Mouse (Mus musculus) cerebellum, adult 9-10 months (tissue): ENCODE data around the gene Lemd1.
A peak's percentile ranks its signal among the peaks of the same experiment; 100 is the strongest.

ENCODE experiments used
- DNase-seq: peaks from one replicate; pipeline ENCODE4 v3.0.0; 2022

Lemd1 gene

DNA sequence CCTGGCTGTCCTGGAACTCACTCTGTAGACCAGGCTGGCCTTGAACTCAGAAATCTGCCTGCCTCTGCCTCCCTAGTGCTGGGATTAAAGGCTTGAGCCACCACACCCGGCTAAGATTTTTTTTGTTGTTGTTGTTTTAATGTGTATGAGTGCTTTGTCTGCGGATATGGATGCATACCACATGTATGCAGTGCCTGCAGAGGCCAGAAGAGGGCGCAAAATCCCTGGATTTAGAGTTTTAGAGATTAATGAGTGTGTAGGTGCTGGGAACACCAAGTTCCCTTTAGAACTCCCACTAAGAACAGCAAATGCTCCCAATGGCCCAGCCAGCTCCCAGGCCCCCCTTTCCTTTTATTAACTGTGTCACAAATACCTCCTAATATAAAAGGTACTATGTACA lies 25.4 kb upstream of the Lemd1 start:
- no peak for DNase-seq

DNA sequence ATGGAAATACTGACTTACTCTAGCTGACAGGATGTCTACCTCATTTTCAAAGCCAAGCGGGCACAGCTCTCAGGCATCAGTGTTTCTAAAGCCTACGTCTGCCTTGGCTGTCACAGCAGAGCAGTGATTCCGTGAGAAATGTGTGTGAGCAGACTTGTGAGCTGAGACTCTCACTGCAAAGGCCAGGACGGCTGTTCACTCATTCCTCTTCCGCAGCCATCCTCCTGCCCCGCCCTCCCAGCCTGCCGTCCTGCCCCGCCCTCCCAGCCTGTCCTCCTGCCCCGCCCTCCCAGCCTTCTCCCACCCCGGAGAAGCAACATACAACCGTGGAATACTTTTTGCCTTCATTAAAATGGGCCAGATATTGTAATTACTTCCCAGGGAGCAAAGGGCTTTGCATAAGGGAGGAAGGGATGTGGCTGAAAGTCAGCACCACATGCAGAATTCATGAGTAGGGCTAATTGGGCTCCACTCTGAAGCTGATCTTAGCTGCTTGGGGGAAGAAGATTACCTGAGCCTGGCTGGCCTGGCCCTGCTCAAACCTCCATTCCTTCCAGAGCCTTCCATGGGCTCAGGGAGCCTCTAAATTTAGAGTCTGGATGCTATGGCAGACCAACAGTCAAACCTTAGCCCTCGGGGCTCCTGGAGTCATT lies 23.0 kb upstream of the Lemd1 start:
- DNase-seq = no peak

DNA sequence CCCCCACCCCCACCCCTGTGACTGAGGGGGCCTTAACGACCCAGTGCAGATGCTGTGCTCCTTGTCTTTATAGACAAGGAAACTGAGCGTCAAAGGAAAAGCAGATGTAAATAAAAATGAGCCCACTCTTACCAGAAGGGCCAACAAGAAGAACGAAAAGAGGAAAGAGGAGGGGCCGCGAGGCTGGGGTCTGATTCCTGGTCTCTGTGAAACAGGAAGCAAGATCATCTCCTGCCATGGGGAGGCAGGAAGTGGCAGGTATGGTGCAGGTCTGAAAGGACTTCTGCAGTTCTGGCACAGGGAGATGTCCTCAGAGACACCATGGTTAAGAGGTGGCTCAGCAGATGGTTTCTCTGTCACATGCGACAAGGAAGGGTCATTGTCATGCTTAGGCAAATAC lies 20.5 kb upstream of the Lemd1 start:
- no peak for DNase-seq

GRCm38 (mm10) chr1:132171619-132172018 lies 19.6 kb upstream of the Lemd1 start:
- DNase-seq = no peak

DNA sequence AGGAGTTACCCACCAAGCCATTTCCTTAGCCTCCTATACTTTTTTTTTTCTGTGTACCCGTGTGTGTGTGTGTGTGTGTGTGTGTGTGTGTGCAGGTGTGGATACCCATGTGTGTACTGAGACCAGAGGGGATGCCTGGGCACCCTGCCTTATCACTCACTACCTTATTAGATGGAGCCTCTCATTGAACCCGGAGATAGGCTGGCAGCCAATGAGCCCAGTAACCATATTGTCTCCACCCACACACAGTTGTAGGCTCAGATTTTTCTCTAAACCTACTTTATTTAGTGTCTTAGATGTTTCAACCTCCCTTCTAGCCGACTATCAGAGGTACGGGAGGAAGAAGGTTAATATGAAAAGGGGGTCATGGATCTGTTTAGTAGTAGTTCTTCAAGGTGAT lies 4.9 kb upstream of the Lemd1 start:
- no peak for DNase-seq

GRCm38 (mm10) chr1:132188442-132189066 lies 2.7 kb upstream of the Lemd1 start:
- no peak for DNase-seq

GRCm38 (mm10) chr1:132189231-132189630 lies 2.0 kb upstream of the Lemd1 start:
- no peak for DNase-seq

- DNase-seq = no peak
These were observed 1.2 kb upstream of the Lemd1 start for GRCm38 (mm10) chr1:132190040-132190513.

- no peak for DNase-seq
These were observed 574 bp upstream of the Lemd1 start for GRCm38 (mm10) chr1:132190621-132191092.

DNA sequence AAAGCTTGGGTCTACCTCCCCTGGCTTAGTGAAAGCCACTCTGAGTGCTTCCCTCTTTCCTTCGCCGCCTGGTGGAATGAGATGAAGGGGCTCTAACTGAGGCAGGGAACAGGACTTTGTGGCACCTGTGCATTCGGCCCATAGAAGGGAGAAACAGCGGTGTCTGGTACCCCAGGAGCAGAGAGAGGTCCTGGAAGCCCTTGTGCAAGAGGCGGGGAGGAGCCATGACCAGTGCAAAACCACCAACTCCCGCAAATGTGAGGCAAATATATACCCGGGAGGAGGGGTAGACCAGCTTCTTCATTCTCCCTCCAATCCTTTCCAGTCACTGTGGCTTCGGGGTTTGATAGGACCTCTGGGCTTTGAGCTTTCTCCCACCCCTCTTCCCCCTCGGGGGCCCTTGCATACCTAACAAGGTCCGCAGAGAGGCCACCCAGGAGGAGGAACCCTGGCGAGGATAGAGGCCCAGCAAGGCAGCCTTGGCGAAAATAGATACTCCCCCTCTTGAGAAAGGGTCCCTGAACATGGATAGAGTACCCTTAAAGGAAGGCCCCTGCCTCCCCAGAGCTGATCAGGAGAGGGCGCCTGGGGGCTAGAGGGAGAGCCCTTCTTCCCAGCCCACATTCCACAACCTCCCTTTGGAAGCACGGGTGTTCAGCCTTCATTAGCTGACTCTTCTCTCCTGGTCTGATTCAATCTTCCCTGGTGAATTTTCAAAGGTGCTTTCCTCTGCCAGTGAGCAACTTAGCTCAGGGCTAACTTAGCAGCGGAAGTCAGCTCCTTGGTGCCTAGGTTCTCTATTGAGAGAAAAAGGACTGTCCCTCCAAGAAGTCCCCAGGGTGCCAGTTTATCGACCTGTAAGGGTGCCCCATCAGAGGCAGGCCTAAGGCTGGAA lies 802 bp downstream of the Lemd1 start:
- DNase-seq = no peak

- DNase-seq = no peak
These were observed 2.6 kb downstream of the Lemd1 start for GRCm38 (mm10) chr1:132193806-132194205.

- no peak for DNase-seq
These were observed 3.4 kb downstream of the Lemd1 start for GRCm38 (mm10) chr1:132194624-132195023.

DNA sequence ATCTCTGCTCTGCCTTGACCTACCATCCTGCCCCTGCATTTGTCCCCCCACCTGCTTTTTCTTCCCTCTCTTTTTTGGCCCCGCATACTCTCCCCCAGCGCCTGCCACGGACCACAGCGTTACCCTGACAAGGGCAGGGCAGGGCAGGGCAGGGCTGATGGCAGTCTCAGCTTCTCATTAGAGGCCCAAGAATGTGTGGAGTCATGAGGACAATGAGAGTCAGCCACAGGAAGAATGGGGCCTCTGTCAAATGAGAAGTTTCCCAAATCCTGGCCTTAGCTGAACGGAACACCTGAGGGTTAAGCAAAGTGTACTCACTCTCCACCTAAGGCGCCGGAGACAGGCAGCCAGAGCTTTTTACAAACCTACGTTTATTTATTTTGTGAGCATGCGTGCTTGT lies 3.9 kb downstream of the Lemd1 start:
- DNase-seq = no peak

DNA sequence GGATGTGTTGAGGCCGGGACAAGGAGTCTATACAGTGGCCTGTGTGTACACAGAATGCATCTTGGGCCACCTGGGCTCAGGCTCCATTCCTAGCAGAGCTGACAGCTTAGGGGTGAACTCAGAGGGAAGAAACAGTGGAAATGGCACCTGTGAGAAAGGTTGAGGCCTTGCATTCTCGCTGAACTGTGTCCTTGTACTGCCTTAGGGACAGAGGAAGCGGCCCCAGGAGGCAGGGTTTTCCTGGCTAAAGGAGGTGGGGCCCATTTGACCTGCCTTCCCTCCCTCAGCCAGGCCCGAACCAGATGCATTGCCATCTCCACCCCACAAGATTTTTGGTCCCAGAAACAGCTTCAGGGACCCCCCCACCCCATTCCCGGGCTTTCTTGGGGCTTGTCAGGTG lies 4.5 kb downstream of the Lemd1 start:
- no peak for DNase-seq

DNA sequence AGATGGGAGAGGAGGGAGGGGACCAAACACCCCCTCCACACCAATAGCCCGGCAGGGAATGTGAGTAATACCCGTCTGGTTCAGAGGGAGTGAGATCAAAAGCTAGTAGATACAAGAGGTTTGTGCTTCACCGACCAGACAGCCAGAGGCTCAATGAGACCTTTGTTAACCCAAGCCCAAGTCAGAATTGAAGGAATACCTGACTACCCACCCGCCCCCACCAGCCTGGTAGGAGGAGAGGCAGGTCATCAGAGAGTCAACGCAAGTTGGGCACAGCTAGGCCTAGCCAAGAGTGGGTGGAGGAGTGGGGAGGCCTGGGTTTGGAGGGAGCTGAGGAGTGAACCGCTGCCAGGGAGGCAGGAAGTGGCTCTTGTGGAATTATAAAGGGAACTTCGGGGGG lies 5.1 kb downstream of the Lemd1 start:
- no peak for DNase-seq

GRCm38 (mm10) chr1:132197666-132198065 lies 6.4 kb downstream of the Lemd1 start:
- DNase-seq = no peak

GRCm38 (mm10) chr1:132198401-132199071 lies 7.3 kb downstream of the Lemd1 start:
- DNase-seq = no peak

DNA sequence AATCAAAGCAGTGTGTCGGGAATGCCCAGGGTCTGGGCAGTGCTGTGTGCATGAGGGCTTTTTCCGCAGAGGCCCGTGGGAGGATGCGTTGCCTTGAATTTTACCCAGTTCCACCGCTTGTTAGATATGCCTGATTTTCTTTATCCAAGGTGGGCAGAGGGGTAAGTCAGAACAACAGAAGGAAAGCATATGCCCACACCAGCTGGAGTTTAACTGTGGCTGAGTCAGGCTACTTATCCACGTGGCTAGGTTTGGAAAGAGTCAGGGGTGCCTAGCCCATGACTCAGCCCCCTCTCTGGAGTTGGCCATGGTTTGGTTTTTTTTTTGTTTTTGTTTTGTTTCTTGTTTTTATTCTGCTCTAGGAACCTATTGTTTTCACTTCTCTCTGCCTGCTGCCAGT lies 8.0 kb downstream of the Lemd1 start:
- DNase-seq = no peak

GRCm38 (mm10) chr1:132199934-132200333 lies 8.7 kb downstream of the Lemd1 start:
- peak; percentile 62 for DNase-seq

- peak; percentile 84 for DNase-seq
These were observed 9.6 kb downstream of the Lemd1 start for GRCm38 (mm10) chr1:132200562-132201510.

GRCm38 (mm10) chr1:132201511-132201860 lies 10.3 kb downstream of the Lemd1 start:
- DNase-seq = no peak

GRCm38 (mm10) chr1:132201936-132202335 lies 10.7 kb downstream of the Lemd1 start:
- DNase-seq = no peak
